Mouse (Mus musculus) neural tube, embryonic 13.5 days (tissue): ENCODE results near the gene Tmem176b. TPM values are rescaled to one million over a fixed set of nuclear protein-coding genes. Genes with fewer than 3 reads are reported as not detected.

Experiments
- ATAC-seq: fragments of 200-750 bp; cut with Nextera tagmentation; 2 replicates; pipeline ENCODE4 v1.8.0; 2017; ENCODE audit warnings: low read depth, mild to moderate bottlenecking, moderate TSS enrichment, moderate library complexity
- H3K27ac ChIP-seq: fragments of 300-500 bp; sonication (generic); replicated peaks from 2 replicates; pipeline ENCODE4 v1.5.1; 2015; ENCODE audit warnings: moderate library complexity, mild to moderate bottlenecking, inconsistent platforms
- H3K27me3 ChIP-seq: fragments of 300-500 bp; sonication (generic); 2 replicates; pipeline ENCODE4 v1.6.1; 2015; ENCODE audit warnings: mild to moderate bottlenecking, inconsistent platforms
- H3K36me3 ChIP-seq: fragments of 300-500 bp; sonication (generic); 2 replicates; pipeline ENCODE4 v1.6.1; 2015; ENCODE audit warnings: mild to moderate bottlenecking, inconsistent platforms
- H3K4me1 ChIP-seq: fragments of 300-500 bp; sonication (generic); replicated peaks from 2 replicates; pipeline ENCODE4 v1.6.1; 2015; ENCODE audit warnings: inconsistent platforms
- H3K4me2 ChIP-seq: fragments of 300-500 bp; sonication (generic); 2 replicates; pipeline ENCODE4 v1.6.1; 2015; ENCODE audit warnings: inconsistent platforms, mild to moderate bottlenecking, moderate library complexity
- H3K4me3 ChIP-seq: fragments of 300-500 bp; sonication (generic); 2 replicates; pipeline ENCODE4 v1.5.1; 2015; ENCODE audit warnings: mild to moderate bottlenecking, inconsistent platforms
- H3K9ac ChIP-seq: fragments of 300-500 bp; sonication (generic); 2 replicates; pipeline ENCODE4 v1.6.1; 2015; ENCODE audit warnings: moderate library complexity, mild to moderate bottlenecking, inconsistent platforms
- H3K9me3 ChIP-seq: fragments of 300-500 bp; sonication (generic); 2 replicates; pipeline ENCODE4 v1.6.1; 2016; ENCODE audit warnings: inconsistent platforms
- WGBS: fragments of 180-500 bp; shearing (Covaris S2); methylation state at CpG from one replicate; pipeline ENCODE4 v1.1.7; 2015; 5-methylcytosine and 5-hydroxymethylcytosine counted together
- polyA plus RNA-seq: library from polyadenylated mRNA; unstranded; fragments of >200 nt; fragmentation: Nextera tagmentation; extraction: Ambion mirVana; gene quantifications from 2 replicates; pipeline ENCODE4 v1.2.1, GENCODE M21; 2015

The Tmem176b gene
- polyA plus RNA-seq, 1 experiment from 2014 or later: 151 TPM

DNA sequence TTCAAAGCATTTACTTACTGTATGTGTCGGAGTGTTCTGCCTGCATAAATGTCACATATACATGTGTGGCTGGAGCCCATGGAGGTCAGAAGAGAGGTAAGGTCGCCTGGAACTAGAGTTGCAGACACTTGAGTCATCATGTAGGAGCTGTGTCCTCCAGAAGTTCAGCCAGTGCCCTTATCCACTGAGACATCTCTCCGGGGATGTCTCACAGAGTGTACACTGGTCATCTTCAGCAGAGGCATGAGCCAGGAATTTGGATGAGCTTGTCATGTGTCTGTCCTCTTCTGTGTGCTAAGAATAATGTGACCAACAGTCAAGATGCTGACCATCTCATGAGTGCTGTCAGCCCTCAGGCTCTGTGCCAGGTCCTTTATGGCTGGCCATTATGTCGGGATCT, 21.5 kb upstream of the Tmem176b start:
- Histone ChIP-seq H3K4me2 (no peak overlapping the region), H3K4me1 (peaks cover 14% of the 10 kb centered on the region), H3K9me3 (no peaks in the 10 kb centered on the region), H3K27ac (no peak overlapping the region), H3K36me3 (no peaks in the 10 kb centered on the region), H3K27me3 (peaks cover 40% of the 10 kb centered on the region), H3K4me3 (no peak overlapping the region), H3K9ac (no peak overlapping the region)
- ATAC-seq: no peak
- 79% methylated on average over 4 of the region's 4 CpGs for WGBS

DNA sequence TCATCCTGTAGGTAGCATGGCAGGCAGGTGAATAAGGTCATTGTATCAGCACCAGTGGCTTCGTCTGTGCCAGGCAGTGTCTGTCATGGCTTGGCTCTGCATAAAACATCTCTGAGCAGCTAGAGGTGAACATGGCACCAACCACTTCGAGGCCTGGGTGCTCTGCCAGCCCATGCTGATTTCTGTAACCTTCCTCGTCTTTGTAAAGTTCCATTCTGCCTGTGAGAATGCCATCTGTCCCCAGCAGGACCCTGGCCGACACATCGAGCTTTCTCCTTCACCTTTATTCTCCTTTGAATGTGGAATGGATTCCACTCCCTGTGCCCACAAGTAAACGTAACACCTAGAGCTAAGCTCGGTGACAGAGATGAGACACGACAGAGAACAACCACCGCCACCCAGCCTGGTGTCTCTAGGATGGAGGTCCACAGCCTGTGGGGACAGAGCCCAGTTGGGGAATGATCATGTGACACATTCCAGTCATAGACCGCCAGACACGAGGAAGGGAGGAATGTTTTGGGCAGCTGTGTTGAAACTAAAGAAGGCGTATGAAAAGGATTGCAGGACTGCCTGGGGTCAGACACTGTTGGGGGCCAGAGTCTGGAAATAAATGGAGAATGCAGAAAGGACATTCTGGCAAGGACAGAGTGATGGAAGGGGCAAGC, 20.5 kb upstream of the Tmem176b start:
- Histone ChIP-seq H3K9me3 (no peaks in the 10 kb centered on the region), H3K27me3 (peaks cover 39% of the 10 kb centered on the region), H3K4me3 (no peak overlapping the region), H3K4me1 (peaks cover 6% of the 10 kb centered on the region; the same call in 1 of the 2 replicates), H3K27ac (no peak overlapping the region), H3K4me2 (no peak overlapping the region), H3K9ac (no peak overlapping the region), H3K36me3 (no peaks in the 10 kb centered on the region)
- 74% methylated on average over 12 of the region's 12 CpGs for WGBS
- no peak for ATAC-seq

DNA sequence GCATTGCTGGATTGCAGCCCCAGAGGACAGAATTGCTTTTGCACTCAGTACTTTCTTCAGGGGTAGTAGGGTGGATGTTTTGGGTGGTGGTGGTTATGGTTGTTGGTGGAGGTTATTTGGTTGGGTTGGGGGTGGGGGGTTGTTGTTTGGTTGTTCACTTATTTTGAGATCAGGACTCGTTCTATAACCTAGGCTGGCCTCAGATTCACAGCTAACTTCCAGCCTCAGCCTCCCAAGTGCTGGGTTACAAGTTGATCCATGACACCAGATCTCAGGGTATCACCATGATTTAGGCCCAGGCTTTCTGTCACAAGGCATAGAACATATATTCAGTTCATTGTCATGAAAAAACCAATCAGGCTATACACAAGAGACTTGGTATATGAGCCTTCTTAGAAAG, 19.6 kb upstream of the Tmem176b start:
- H3K27me3 ChIP-seq: peaks cover 41% of the 10 kb centered on the region
- no peak for ATAC-seq
- WGBS: 88% methylated on average over 1 of the region's 1 CpGs
- H3K9ac ChIP-seq: no peak overlapping the region
- no peaks in the 10 kb centered on the region for H3K9me3 ChIP-seq
- H3K4me2 ChIP-seq: no peak overlapping the region
- H3K4me3 ChIP-seq: no peak overlapping the region
- no peaks in the 10 kb centered on the region for H3K36me3 ChIP-seq
- no peak overlapping the region for H3K27ac ChIP-seq
- H3K4me1 ChIP-seq: peaks cover 6% of the 10 kb centered on the region; the same call in 1 of the 2 replicates

DNA sequence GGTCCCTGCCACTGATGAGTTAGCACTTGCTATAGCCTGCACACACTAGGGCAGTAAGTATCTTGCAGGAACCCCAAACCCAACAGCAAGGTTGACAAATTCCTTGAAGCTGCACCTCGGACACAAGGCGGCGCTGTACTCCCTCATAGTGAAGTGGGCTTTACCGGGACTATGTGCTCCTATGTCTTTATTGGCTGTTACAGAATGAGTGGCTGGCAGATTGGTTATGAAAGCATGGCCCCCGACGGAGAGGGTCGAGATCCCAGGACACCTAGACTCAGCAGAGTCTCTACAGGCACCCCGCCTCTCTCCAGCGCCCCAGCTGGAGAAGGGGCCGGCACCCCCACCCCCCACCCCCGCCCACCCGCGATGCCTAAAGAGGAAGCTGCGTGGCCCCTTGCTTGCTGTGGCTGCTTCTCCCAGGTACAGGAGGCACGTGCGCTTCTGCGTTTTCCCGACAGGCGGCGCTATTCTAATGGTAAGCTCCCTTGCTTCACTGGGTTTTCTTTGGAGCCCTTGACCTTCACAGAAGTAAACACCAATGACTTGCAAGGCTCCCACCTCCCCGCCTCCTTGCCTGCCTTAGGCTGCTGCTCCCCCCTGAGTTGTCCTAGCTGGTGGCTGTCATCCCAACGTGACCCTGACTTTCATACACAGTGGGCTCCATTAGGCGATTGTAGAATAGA, 19.0 kb upstream of the Tmem176b start:
- Histone ChIP-seq H3K4me2 (peak overlapping the region; percentile 43), H3K9me3 (no peaks in the 10 kb centered on the region), H3K4me1 (peaks cover 6% of the 10 kb centered on the region; the same call in 1 of the 2 replicates), H3K27me3 (peaks cover 39% of the 10 kb centered on the region), H3K4me3 (peak overlapping the region; percentile 6; the same call in 1 of the 2 replicates), H3K36me3 (no peaks in the 10 kb centered on the region), H3K27ac (no peak overlapping the region), H3K9ac (no peak overlapping the region)
- WGBS: 16% methylated on average over 23 of the region's 23 CpGs
- ATAC-seq: no peak

DNA sequence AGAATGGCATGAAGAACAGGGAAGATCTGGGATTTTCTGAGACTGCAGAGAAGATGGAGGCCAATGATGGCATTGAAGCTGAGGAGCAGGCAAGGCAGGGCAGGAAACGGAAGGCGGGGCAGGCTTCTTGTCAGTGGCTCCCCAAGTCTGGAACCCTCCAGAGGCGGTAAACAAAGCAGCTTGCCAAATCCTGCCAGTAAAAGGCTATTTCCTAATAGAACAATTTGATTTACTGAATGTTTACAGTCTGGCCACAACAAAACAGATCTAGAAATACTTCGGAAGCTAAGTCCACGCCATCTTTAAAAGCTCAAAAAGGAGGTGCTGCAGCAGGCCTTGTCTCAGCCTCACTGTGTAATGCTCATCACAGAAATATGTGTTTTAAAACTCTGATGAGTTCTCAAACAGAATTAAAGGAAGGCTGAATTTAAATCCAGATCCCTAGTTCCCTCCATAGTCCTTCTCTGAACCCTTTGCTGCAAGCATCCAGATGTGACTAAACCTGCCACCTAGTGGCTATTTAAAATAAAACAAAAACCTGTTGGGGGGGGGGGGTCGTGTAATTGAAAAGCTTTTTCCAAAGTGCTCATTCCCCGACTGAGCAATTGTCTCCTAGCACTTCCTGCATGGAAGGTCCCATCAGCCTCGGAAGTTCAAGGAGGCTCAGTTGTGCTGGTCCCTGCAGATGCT, 16.5 kb upstream of the Tmem176b start:
- peaks cover 18% of the 10 kb centered on the region for H3K27me3 ChIP-seq
- no peak overlapping the region for H3K4me3 ChIP-seq
- H3K9me3 ChIP-seq: no peaks in the 10 kb centered on the region
- H3K9ac ChIP-seq: no peak overlapping the region
- no peak for ATAC-seq
- no peak overlapping the region for H3K27ac ChIP-seq
- H3K4me2 ChIP-seq: no peak overlapping the region
- peaks cover 6% of the 10 kb centered on the region; the same call in 1 of the 2 replicates for H3K4me1 ChIP-seq
- 50% methylated on average over 8 of the region's 8 CpGs for WGBS
- H3K36me3 ChIP-seq: no peaks in the 10 kb centered on the region

DNA sequence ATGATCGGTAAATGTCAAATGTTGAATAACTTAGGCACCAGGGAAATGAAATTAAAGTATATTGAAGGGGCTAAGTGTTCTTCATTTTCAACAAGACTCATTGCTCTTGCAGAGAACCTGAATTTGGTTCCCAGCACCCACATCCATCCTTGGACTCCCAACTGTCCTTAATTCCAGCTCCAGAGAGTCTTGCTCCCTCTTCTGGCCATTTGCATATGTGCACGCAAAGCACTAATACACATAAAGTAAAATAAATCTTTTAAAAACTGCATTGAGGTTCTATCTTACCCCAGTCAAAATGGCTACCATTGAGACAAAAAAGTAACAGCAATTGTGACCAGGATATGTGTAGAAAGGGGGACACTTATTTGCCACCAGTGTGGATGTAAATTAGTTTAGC, 12.9 kb upstream of the Tmem176b start:
- Histone ChIP-seq H3K27me3 (peaks cover 9% of the 10 kb centered on the region; the same call in 1 of the 2 replicates), H3K27ac (no peak overlapping the region), H3K4me3 (no peak overlapping the region), H3K36me3 (no peaks in the 10 kb centered on the region), H3K9me3 (no peaks in the 10 kb centered on the region), H3K4me2 (no peak overlapping the region), H3K4me1 (peaks cover 10% of the 10 kb centered on the region), H3K9ac (no peak overlapping the region)
- no peak for ATAC-seq
- WGBS: 97% methylated on average over 2 of the region's 2 CpGs

DNA sequence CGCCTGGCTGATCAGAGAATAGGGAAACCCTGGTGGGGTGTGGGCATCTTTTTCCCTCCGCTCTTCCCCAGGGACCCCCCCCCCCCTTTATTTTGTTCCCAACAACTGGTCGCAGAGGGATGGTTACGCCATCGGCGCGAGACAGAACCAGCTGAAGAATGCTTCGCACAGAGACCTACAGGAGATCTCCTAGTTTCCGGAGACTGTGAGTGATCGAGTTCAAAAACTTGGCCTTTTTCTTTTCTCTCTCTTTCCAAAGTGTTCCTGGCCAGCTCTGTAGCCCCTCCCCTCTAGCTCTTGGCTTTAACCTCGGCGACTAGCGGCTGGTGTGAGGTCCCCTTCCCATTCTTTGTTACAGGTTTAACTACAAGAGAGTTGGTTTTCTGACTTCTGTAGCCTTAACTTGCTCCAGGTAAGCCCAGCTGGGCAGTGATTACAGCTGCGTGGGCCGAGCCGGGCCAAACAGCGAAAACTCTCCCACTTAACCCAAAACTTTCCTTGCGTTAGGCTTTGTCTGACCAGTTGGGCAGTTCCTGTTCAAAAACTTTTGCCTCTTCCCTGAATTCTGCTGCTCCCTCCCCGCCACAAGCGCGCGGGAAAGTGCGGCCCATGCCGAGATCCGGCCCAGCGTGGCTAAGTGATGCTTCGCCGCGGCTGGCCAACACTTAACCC, 10.7 kb upstream of the Tmem176b start:
- Histone ChIP-seq H3K27me3 (0 out of 2 replicates have a peak, but pooled peaks cover 2% of the 10 kb centered on the region), H3K4me2 (peak overlapping the region; percentile 55), H3K9me3 (no peaks in the 10 kb centered on the region), H3K4me1 (peaks cover 10% of the 10 kb centered on the region), H3K27ac (peak overlapping the region; percentile 38; the same call in 1 of the 2 replicates), H3K9ac (peak overlapping the region; percentile 44), H3K36me3 (no peaks in the 10 kb centered on the region), H3K4me3 (peak overlapping the region; percentile 33)
- under 1% methylated on average over 29 of the region's 29 CpGs for WGBS
- ATAC-seq: peak; percentile 19; the same call in 1 of the 2 replicates

DNA sequence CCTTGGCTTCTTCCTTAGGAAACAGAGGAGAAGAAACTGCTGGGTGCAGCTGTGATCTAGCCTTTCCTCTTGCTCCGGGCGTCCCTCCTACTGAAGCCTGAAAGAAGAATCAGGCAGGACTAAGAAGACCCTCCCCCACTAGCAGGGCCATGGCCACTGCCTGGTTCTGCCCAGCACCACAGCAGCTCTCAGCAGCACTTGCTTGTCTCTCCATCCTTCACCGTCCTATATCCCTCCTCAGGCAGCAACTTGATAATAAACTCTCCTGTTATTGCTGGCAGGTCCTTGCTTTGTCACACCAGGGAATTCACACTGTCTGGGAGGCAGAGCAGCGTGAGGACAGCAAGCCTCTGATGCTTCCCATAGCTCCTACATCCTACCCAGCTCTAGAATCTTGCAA, 3.8 kb upstream of the Tmem176b start:
- H3K4me2 ChIP-seq: no peak overlapping the region
- no peaks in the 10 kb centered on the region for H3K27me3 ChIP-seq
- WGBS: 71% methylated on average over 4 of the region's 4 CpGs
- no peak overlapping the region for H3K4me3 ChIP-seq
- peaks cover 22% of the 10 kb centered on the region for H3K4me1 ChIP-seq
- H3K27ac ChIP-seq: no peak overlapping the region
- H3K9ac ChIP-seq: no peak overlapping the region
- no peak for ATAC-seq
- H3K9me3 ChIP-seq: no peaks in the 10 kb centered on the region
- no peaks in the 10 kb centered on the region for H3K36me3 ChIP-seq

DNA sequence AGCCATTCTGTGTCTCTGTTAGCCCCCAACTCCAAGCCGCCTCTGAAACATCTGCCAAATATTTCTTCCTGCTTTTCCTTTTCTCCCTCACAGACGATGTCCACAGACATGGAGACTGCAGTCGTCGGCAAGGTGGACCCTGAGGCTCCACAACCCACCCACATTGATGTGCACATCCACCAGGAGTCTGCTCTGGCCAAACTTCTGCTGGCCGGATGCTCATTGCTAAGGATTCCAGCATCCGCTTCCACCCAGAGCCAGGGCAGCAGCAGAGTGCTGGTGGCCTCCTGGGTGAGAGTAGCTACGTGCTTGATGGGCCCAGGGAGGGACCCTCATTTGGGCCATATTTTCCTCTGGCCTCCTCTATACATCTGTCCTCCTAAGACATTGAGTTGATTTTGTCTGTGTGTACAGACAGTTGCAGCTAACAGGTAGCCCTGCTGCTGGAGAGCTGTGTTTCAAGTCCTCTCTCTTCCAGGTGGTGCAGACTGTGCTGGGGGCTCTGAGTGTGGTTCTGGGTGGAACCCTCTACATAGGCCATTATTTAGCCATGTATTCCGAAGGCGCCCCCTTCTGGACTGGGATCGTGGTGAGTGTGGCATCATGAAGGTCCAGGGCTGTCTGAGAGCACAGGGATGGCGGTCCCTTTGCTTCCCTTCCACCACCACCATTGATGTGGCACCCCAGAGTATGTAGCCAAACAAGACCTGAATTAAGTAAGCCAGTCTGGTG, 981 bp upstream of the Tmem176b start:
- WGBS: 79% methylated on average over 11 of the region's 11 CpGs
- H3K27me3 ChIP-seq: no peaks in the 10 kb centered on the region
- H3K27ac ChIP-seq: no peak overlapping the region
- no peak overlapping the region for H3K4me3 ChIP-seq
- peaks cover 42% of the 10 kb centered on the region for H3K4me1 ChIP-seq
- H3K36me3 ChIP-seq: no peaks in the 10 kb centered on the region
- ATAC-seq: no peak
- H3K9me3 ChIP-seq: no peaks in the 10 kb centered on the region
- H3K9ac ChIP-seq: 0 out of 2 replicates have a peak overlapping the region, but pooled peaks have one; percentile 65
- peak overlapping the region; percentile 56 for H3K4me2 ChIP-seq

DNA sequence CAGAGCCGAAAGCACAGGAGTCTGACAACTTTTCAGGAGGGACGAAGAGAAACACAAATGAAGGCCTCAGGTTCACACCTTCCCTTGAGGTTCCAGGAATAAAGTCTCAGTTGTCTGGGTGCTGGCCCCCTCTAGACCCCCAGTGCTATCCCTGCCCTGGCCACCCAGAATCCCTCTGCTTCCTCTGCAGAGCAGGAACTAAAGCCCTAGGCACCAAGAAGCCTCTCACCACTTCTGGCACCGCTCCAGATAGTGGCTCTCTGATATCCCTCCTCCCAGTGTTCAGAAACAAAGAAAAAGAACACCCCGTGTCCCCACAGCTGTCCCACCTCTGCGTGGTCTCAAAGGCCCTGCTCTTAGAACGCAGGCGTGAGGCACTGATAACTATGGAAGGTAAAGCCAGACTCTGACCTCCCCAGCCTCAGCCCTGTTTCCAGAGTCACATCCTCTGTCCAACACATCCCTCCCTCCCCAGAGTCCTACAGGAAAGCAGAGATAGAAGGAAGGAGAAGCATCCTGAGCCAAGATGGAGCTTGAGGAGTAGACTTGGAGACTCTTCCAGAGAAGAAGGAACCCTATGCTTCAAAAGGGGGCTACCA, 826 bp downstream of the Tmem176b start, which contains the start of gene Tmem176a:
Tmem176a (plus strand) TSS at position 549 of the 599 bp plus-strand sequence.
- H3K27ac ChIP-seq: peak within 1 kb of the TSS; percentile 77
- H3K4me2 ChIP-seq: peak within 1 kb of the TSS; percentile 56
- H3K4me3 ChIP-seq: peak within 1 kb of the TSS; percentile 38
- peak; percentile 41; the same call in 1 of the 2 replicates for ATAC-seq
- no peaks in the 10 kb centered on the region for H3K9me3 ChIP-seq
- H3K9ac ChIP-seq: peak within 1 kb of the TSS; percentile 65
- H3K27me3 ChIP-seq: no peaks in the 10 kb centered on the region
- WGBS: 35% methylated on average over 7 of the region's 7 CpGs
- peaks cover 2% of the 10 kb centered on the region; the same call in 1 of the 2 replicates for H3K36me3 ChIP-seq
- peaks cover 42% of the 10 kb centered on the region for H3K4me1 ChIP-seq
